ENCODE assay signal across 7 mouse cellular contexts in the genomic region with DNA sequence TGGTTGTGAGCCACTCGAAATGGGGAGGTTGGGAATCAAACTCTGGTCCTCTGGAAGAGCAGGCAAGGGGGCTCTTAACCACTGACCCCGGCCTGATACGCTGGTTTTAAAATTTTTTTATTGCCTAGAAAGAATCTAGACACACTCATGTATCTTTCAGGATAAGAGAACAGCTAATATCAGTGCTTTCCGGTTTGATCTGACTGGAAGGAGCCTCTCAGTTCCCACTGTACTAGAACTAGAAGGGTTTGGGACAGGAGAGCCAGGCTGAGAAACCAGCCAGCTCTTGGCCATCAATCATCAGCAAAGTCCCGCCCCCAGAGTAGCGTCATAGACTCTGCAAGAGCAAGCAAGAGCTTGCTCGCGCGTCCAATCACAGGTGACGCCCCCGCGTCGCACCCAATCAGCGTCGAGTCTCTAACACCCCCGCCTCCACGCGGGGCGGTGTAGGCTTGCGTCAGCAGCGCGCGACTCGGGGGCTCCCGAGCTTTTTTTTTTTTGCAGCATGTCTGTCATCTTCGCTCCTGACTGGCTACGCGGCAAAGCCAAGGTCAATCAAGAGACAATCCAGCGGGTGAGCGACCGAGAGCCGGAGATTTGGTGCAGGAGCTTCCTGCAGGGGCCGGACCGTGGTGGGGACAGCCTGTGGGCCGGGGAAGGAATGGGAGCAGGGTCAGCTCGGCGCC. TPM values are rescaled to one million over a fixed set of nuclear protein-coding genes. Genes with fewer than 3 reads are reported as not detected.
DNase-seq lines count a peak whose midpoint lies in the region; ATAC-seq and TF ChIP-seq lines count a peak whose summit lies in the region.

A gene (plus strand): TSS at position 432 of the 686 bp plus-strand sequence.

- TF ChIP-seq CTCF in intestine, postnatal 0 days (IDR thresholded peaks at IDR 0.05; ENCODE audit: low read depth), result no peak
- TF ChIP-seq CTCF in small intestine, adult 2 months (IDR thresholded peaks at IDR 0.05; ENCODE audit: extremely low read depth, insufficient read length, insufficient replicate concordance, low read depth, low read length), result no peak

- no peak; the same call in 1 of the 2 replicates for TF ChIP-seq POLR2A in small intestine, adult 2 months (IDR thresholded peaks at IDR 0.05; ENCODE audit: low read depth, low read length)

- no peaks in the 10 kb centered on the region for H3K9me3 ChIP-seq in embryonic facial prominence, embryonic 10.5 days
- H3K9me3 ChIP-seq in intestine, postnatal 0 days (ENCODE audit: control insufficient read depth), result no peaks in the 10 kb centered on the region
- no peaks in the 10 kb centered on the region for H3K9me3 ChIP-seq in midbrain, embryonic 12.5 days

- peak; percentile 93 for ATAC-seq in intestine, postnatal 0 days
- ATAC-seq in midbrain, embryonic 12.5 days (ENCODE audit: low FRiP score, low read depth), result peak; percentile 96

- peak; percentile 99 for DNase-seq in adrenal gland, postnatal 10 days
- DNase-seq in embryonic facial prominence, embryonic 10.5 days (ENCODE audit: low spot score), result peak; percentile 99
- DNase-seq in gonadal fat pad, adult 2 months (ENCODE audit: low read depth), result peak; percentile 91
- DNase-seq in left cerebral cortex, postnatal 4 days, result peak; percentile 99

- peak within 1 kb of the TSS; percentile 77 for H3K4me2 ChIP-seq in intestine, postnatal 0 days (replicated peaks; ENCODE audit: low read depth)
- H3K4me2 ChIP-seq in midbrain, embryonic 12.5 days (replicated peaks), result peak within 1 kb of the TSS; percentile 74

- H3K36me3 ChIP-seq in embryonic facial prominence, embryonic 10.5 days (replicated peaks), result peaks cover 22% of the 10 kb centered on the region
- H3K36me3 ChIP-seq in intestine, postnatal 0 days (ENCODE audit: control insufficient read depth, insufficient read depth), result peaks cover 4% of the 10 kb centered on the region; the same call in 1 of the 2 replicates
- H3K36me3 ChIP-seq in midbrain, embryonic 12.5 days, result peaks cover 9% of the 10 kb centered on the region; the same call in 1 of the 2 replicates
- peaks cover 3% of the 10 kb centered on the region for H3K36me3 ChIP-seq in small intestine, adult 2 months (ENCODE audit: control insufficient read depth, insufficient read depth, low read length)

- intact Hi-C loops in left cerebral cortex, postnatal 4 days (cut with DNase I), result no loop called here

- peak within 1 kb of the TSS; percentile 96 for H3K4me3 ChIP-seq in embryonic facial prominence, embryonic 10.5 days
- H3K4me3 ChIP-seq in intestine, postnatal 0 days (ENCODE audit: low read depth, low read length), result peak within 1 kb of the TSS; percentile 77
- H3K4me3 ChIP-seq in midbrain, embryonic 12.5 days, result peak within 1 kb of the TSS; percentile 61
- H3K4me3 ChIP-seq in small intestine, adult 2 months (ENCODE audit: low read depth, low read length), result peak within 1 kb of the TSS; percentile 95

- H3K27me3 ChIP-seq in embryonic facial prominence, embryonic 10.5 days (replicated peaks; ENCODE audit: low read depth, poor library complexity, severe bottlenecking), result no peaks in the 10 kb centered on the region
- no peaks in the 10 kb centered on the region for H3K27me3 ChIP-seq in intestine, postnatal 0 days (replicated peaks; ENCODE audit: control insufficient read depth, insufficient read depth, low read length)
- peaks cover 12% of the 10 kb centered on the region; the same call in 1 of the 2 replicates for H3K27me3 ChIP-seq in midbrain, embryonic 12.5 days
- no peaks in the 10 kb centered on the region for H3K27me3 ChIP-seq in small intestine, adult 2 months (ENCODE audit: control insufficient read depth, insufficient read depth, low read length)

- H3K4me1 ChIP-seq in embryonic facial prominence, embryonic 10.5 days, result peaks cover 31% of the 10 kb centered on the region
- H3K4me1 ChIP-seq in intestine, postnatal 0 days (replicated peaks; ENCODE audit: control insufficient read depth, insufficient read depth, low read length), result peaks cover 13% of the 10 kb centered on the region; the same call in 1 of the 2 replicates
- peaks cover 23% of the 10 kb centered on the region for H3K4me1 ChIP-seq in midbrain, embryonic 12.5 days
- peaks cover 8% of the 10 kb centered on the region; the same call in 1 of the 2 replicates for H3K4me1 ChIP-seq in small intestine, adult 2 months (ENCODE audit: control insufficient read depth, insufficient read depth, insufficient read length, low read length)

- peak within 1 kb of the TSS; percentile 88 for H3K9ac ChIP-seq in intestine, postnatal 0 days (ENCODE audit: low read depth, low read length)
- H3K9ac ChIP-seq in midbrain, embryonic 12.5 days (replicated peaks), result peak within 1 kb of the TSS; percentile 81

- H3K27ac ChIP-seq in embryonic facial prominence, embryonic 10.5 days (replicated peaks), result peak within 1 kb of the TSS; percentile 90
- H3K27ac ChIP-seq in intestine, postnatal 0 days (ENCODE audit: low read depth, low read length), result peak within 1 kb of the TSS; percentile 98
- peak within 1 kb of the TSS; percentile 86 for H3K27ac ChIP-seq in midbrain, embryonic 12.5 days (replicated peaks)
- H3K27ac ChIP-seq in small intestine, adult 2 months (ENCODE audit: insufficient read depth, low read depth, low read length), result peak within 1 kb of the TSS; percentile 92

- WGBS in embryonic facial prominence, embryonic 10.5 days, result 6% methylated on average over 37 of the region's 37 CpGs
- WGBS in intestine, postnatal 0 days, result 6% methylated on average over 37 of the region's 37 CpGs
- WGBS in midbrain, embryonic 12.5 days, result 6% methylated on average over 37 of the region's 37 CpGs
- WGBS in small intestine, adult 2 months, result 4% methylated on average over 37 of the region's 37 CpGs

RNA-seq across cellular contexts. Expression of the gene that starts here (rescaled TPM):
- total RNA-seq in adrenal gland, postnatal 10 days (2021), result 10 to 100 TPM; 51.5 to 60.9 TPM
- polyA plus RNA-seq in embryonic facial prominence, embryonic 10.5 days (2016; fragmentation: Nextera tagmentation; extraction: Ambion mirVana), result 91.0 and 92.4 TPM in 2 replicates
- polyA plus RNA-seq in gonadal fat pad, adult 2 months (2012; rRNA removed), result 35.9 and 43.4 TPM in 2 replicates
- polyA plus RNA-seq in intestine, postnatal 0 days (2015; fragmentation: Nextera tagmentation; extraction: Ambion mirVana), result 144 and 145 TPM in 2 replicates
- total RNA-seq in left cerebral cortex, postnatal 4 days (2021), result 10 to 100 TPM; 60.1 to 60.6 TPM
- polyA plus RNA-seq in midbrain, embryonic 12.5 days (2016; fragmentation: Nextera tagmentation; extraction: Ambion mirVana), result 107 TPM in 2 replicates
- 10.9 and 11.6 TPM in 2 replicates for polyA plus RNA-seq in small intestine, adult 2 months (2012; rRNA removed)

Comparison
In these comparisons a context has a peak if more than half of its experiments do, and no peak if none do; other contexts are left out.
1. Peak in every context shown above with its lines: DNase-seq, ATAC-seq, H3K4me3 ChIP-seq and H3K27ac ChIP-seq.